Mouse (Mus musculus): ENCODE data around the gene Ppp1r10. TPM values are rescaled to one million over a fixed set of nuclear protein-coding genes. Genes with fewer than 3 reads are reported as not detected.
A peak's percentile ranks its signal among the peaks of the same experiment; 100 is the strongest.
"Not testable (repeated sequence)": the region's sequence is repeated elsewhere in the genome, so short reads cannot be mapped to it uniquely, and the experiment has no call there.

The Ppp1r10 gene
- polyA plus RNA-seq, 1 experiment from 2014 or later, result 24.6 TPM

DNA sequence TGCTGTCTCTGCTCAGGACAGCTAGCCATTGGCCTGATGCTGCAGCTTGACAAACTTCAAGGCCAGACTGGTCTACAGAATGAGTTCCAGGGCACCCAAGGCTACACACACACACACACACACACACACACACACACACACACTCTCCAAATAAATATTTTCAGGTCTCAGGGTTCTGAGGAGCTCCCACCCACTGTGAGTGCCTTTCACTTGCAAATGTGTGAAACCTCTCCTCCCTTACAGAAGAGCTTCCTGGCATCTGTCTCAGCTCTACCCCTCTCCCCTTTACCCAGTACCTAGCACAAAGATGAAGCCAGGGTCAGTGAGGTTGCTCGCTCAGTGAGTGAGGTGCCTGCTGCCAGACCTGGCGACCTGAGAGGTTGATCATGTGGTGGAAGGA is 22.9 kb downstream of the Ppp1r10 start:
- H3K36me3 ChIP-seq, result no peaks in the 10 kb centered on the region
- H3K4me2 ChIP-seq, result no peak overlapping the region
- ATAC-seq (ENCODE audit: extremely low read depth, insufficient number of reproducible peaks, low FRiP score, low TSS enrichment), result no peak; the same call in 1 of the 2 replicates
- H3K27ac ChIP-seq (replicated peaks), result no peak overlapping the region
- no peak overlapping the region for H3K9ac ChIP-seq
- 59% methylated on average over 2 of the region's 2 CpGs for WGBS
- H3K4me3 ChIP-seq, result no peak overlapping the region
- no peaks in the 10 kb centered on the region for H3K4me1 ChIP-seq
- H3K27me3 ChIP-seq (replicated peaks), result no peaks in the 10 kb centered on the region
- H3K9me3 ChIP-seq, result 0 out of 2 replicates have a peak, but pooled peaks cover 5% of the 10 kb centered on the region

GRCm38 (mm10) chr17:35939941-35940340 is 23.7 kb downstream of the Ppp1r10 start:
- Histone ChIP-seq H3K9ac (no peak overlapping the region), H3K27me3 (replicated peaks) (no peaks in the 10 kb centered on the region), H3K4me2 (no peak overlapping the region), H3K4me3 (no peak overlapping the region), H3K9me3 (0 out of 2 replicates have a peak, but pooled peaks cover 5% of the 10 kb centered on the region), H3K4me1 (no peaks in the 10 kb centered on the region), H3K36me3 (no peaks in the 10 kb centered on the region), H3K27ac (replicated peaks) (no peak overlapping the region)
- ATAC-seq (ENCODE audit: extremely low read depth, insufficient number of reproducible peaks, low FRiP score, low TSS enrichment), result no peak
- 47% methylated on average over 1 of the region's 1 CpGs for WGBS

DNA sequence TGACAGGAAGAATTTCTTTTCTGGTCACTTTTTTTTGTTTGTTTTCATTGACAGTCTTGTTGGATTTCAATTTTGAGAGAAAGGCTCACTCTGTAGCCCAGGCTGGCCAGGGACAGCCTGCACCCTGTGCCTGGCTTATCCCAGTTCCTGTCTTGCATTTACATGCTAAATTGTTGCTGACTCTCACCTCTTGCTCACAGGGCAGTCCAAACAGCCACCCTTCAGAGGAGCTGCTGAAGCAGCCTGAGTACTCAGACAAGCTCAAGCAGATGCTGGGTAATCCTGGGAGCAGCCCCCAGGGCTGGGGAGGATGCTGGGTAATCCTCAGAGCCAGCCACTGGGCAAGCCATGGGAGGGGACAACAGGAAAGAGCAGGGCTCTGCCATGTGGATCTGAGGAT is 34.7 kb downstream of the Ppp1r10 start:
- H3K4me3 ChIP-seq; ATAC-seq (ENCODE audit: extremely low read depth, insufficient number of reproducible peaks, low FRiP score, low TSS enrichment); H3K9me3 ChIP-seq; H3K36me3 ChIP-seq; H3K4me2 ChIP-seq; H3K27ac ChIP-seq (replicated peaks); H3K9ac ChIP-seq; H3K27me3 ChIP-seq (replicated peaks); H3K4me1 ChIP-seq: not testable (repeated sequence)

DNA sequence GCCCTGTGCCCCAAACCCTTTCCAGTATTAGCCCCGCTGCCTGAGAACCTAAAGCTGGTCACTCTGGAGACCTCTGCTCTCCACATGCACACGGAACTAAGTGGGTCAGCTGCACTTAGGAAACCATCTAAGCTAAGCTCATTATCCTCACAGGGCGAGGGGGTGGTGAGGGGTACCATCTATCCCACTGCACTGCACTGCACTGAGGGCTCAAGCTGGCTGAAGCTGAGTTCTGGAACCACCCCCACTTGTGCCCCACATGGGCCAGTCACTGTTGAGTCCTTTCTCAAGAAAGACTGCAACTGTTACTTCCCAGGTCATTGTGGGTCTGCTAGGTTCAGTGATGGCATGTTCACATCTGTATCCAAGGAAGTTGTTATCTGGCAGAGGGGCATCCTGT is 36.3 kb downstream of the Ppp1r10 start:
- not testable (repeated sequence) for H3K4me3 ChIP-seq; H3K9me3 ChIP-seq; H3K9ac ChIP-seq; H3K4me2 ChIP-seq; H3K27me3 ChIP-seq (replicated peaks); ATAC-seq (ENCODE audit: extremely low read depth, insufficient number of reproducible peaks, low FRiP score, low TSS enrichment); H3K4me1 ChIP-seq; H3K27ac ChIP-seq (replicated peaks)
- 73% methylated on average over 3 of the region's 3 CpGs for WGBS
- H3K36me3 ChIP-seq, result peaks cover 22% of the 10 kb centered on the region

DNA sequence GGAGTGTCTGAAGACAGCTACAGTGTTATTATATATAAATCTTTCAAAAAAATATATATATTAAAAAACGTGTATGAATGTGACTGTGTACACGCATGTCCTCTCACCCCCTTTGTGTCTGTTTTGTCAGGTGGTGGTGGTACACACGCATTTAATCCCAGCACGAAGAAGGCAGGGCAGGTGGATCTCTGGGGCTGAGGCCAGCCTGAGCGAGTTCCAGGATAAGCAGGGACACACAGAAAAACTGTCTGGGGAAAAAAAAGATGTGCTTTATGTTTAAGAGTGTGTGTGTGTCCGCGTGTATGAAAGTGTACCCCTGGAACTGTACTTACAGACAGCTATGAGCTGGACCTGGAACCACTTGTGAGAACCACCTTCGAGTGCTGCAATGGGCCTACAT is 38.4 kb downstream of the Ppp1r10 start:
- no peak for ATAC-seq (ENCODE audit: extremely low read depth, insufficient number of reproducible peaks, low FRiP score, low TSS enrichment)
- Histone ChIP-seq H3K4me1 (no peaks in the 10 kb centered on the region), H3K9me3 (no peaks in the 10 kb centered on the region), H3K27ac (replicated peaks) (no peak overlapping the region), H3K4me3 (no peak overlapping the region), H3K4me2 (no peak overlapping the region), H3K27me3 (replicated peaks) (no peaks in the 10 kb centered on the region), H3K36me3 (peaks cover 43% of the 10 kb centered on the region), H3K9ac (no peak overlapping the region)
- 68% methylated on average over 8 of the region's 8 CpGs for WGBS

GRCm38 (mm10) chr17:35958533-35959223 is 42.4 kb downstream of the Ppp1r10 start:
- 93% methylated on average over 15 of the region's 15 CpGs for WGBS
- peaks cover 83% of the 10 kb centered on the region for H3K36me3 ChIP-seq
- H3K9me3 ChIP-seq, result no peaks in the 10 kb centered on the region
- H3K4me1 ChIP-seq, result no peaks in the 10 kb centered on the region
- H3K4me3 ChIP-seq, result no peak overlapping the region
- no peak overlapping the region for H3K9ac ChIP-seq
- no peak overlapping the region for H3K4me2 ChIP-seq
- no peaks in the 10 kb centered on the region for H3K27me3 ChIP-seq (replicated peaks)
- no peak overlapping the region for H3K27ac ChIP-seq (replicated peaks)
- no peak for ATAC-seq (ENCODE audit: extremely low read depth, insufficient number of reproducible peaks, low FRiP score, low TSS enrichment)

DNA sequence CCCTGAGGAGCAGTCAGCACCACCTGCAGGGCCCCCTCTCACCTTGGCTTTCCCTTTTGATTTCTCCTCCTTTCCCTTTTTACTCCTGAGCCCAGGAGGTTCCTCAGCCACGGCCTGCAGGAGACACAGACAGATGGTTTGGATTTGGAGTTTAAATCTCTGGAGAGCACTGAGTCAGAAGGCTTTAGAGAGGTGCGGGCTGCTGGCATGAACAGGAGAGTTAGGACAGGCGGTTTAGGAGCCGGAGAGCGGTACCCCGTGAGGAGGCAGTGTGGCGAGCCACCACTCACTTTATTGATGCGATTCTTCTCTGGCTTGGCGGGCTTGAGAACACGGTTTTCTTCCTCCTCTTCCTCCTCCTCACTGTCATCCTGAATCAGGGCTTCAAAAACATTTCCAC is 47.0 kb downstream of the Ppp1r10 start:
- Histone ChIP-seq H3K36me3 (peaks cover 86% of the 10 kb centered on the region), H3K4me2 (no peak overlapping the region), H3K9me3 (no peaks in the 10 kb centered on the region), H3K4me3 (no peak overlapping the region), H3K27ac (replicated peaks) (no peak overlapping the region), H3K4me1 (peaks cover 9% of the 10 kb centered on the region), H3K9ac (no peak overlapping the region), H3K27me3 (replicated peaks) (no peaks in the 10 kb centered on the region)
- no peak for ATAC-seq (ENCODE audit: extremely low read depth, insufficient number of reproducible peaks, low FRiP score, low TSS enrichment)
- WGBS, result 88% methylated on average over 10 of the region's 10 CpGs

GRCm38 (mm10) chr17:35967621-35968020 is 51.4 kb downstream of the Ppp1r10 start:
- ATAC-seq (ENCODE audit: extremely low read depth, insufficient number of reproducible peaks, low FRiP score, low TSS enrichment), result no peak
- 78% methylated on average over 2 of the region's 2 CpGs for WGBS
- H3K9me3 ChIP-seq, result no peaks in the 10 kb centered on the region
- no peak overlapping the region for H3K4me3 ChIP-seq
- H3K36me3 ChIP-seq, result peaks cover 49% of the 10 kb centered on the region
- peaks cover 26% of the 10 kb centered on the region for H3K4me1 ChIP-seq
- H3K4me2 ChIP-seq, result no peak overlapping the region
- no peaks in the 10 kb centered on the region for H3K27me3 ChIP-seq (replicated peaks)
- H3K9ac ChIP-seq, result no peak overlapping the region
- H3K27ac ChIP-seq (replicated peaks), result no peak overlapping the region

DNA sequence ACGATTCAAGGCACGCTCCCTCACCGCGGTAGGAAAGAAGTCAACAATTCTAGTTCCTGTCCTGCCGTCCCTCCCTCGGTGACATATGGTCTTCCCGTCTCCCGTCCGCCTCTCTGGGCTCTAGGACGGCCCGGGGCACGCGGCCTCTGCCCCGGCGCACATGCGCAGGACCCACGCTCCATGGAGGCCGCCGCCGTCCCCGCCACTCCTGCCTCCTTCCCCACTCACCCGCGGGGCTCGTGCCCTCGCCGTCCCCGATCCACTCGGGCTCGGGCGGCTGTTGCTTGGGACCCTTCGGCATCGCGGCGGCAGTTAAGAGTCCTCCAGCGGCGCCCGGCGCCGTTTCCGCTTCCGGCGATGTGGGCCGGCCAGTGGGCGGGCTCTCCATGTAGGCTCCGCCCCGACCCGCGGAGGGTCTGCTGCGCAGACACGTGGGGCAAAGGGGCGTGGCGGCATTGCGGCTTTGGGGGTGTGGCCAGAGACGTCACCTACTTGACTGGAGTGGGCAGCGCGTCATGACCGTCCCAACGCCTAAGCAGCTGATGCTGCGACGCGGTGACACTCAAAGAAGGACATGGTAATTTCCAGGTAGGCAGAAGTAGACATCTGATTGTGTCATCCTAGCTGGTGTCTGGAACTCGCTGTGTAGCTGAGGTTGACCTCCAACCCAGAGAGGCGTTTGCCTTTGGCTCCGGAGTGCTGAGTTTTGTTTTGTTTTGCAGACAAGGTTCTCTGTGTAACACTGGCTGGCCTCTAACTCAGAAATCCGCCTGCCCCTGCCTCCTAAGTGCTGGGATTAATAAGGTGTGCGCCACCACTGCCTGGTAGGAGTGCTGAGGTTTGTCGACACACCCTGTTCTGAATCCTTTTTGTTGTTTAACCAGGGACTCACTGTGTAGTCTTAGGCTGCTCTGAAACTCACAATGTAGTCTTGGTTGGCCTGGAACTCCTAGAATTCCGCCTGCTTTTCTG is 53.5 kb downstream of the Ppp1r10 start, which contains the start of gene Abcf1:
Gene Abcf1 (minus strand): TSS at position 344 of the 972 bp plus-strand sequence.
- H3K27me3 ChIP-seq (replicated peaks), result no peaks in the 10 kb centered on the region
- peak; percentile 97 for ATAC-seq (ENCODE audit: extremely low read depth, insufficient number of reproducible peaks, low FRiP score, low TSS enrichment)
- under 1% methylated on average over 68 of the region's 68 CpGs for WGBS
- no peaks in the 10 kb centered on the region for H3K9me3 ChIP-seq
- peak within 1 kb of the TSS; percentile 82 for H3K27ac ChIP-seq (replicated peaks)
- peak within 1 kb of the TSS; percentile 94 for H3K4me2 ChIP-seq
- peak within 1 kb of the TSS; percentile 92 for H3K9ac ChIP-seq
- peaks cover 46% of the 10 kb centered on the region for H3K36me3 ChIP-seq
- H3K4me1 ChIP-seq, result peaks cover 26% of the 10 kb centered on the region
- peak within 1 kb of the TSS; percentile 94 for H3K4me3 ChIP-seq

DNA sequence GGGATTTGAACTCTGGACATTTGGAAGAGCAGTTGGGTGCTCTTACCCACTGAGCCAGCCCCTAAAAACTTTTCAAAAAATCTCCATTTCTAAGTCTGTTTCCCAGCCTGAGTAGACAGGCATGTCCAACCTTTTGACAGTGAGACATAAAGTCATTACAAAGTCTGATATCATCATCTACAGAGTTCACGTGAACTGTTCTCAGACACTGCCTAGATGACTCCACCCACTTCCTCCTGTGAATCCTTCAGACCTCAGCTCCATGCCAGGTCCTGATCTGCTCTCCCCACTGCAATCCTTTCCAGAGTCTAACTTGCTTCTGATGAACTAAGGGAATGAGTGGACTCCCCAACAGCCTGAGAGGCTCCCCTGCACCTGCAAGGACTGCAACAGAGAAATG is 55.9 kb downstream of the Ppp1r10 start:
- H3K9ac ChIP-seq, result no peak overlapping the region
- no peak for ATAC-seq (ENCODE audit: extremely low read depth, insufficient number of reproducible peaks, low FRiP score, low TSS enrichment)
- H3K4me3 ChIP-seq, result no peak overlapping the region
- no peaks in the 10 kb centered on the region for H3K9me3 ChIP-seq
- WGBS, result 37% methylated on average over 1 of the region's 1 CpGs
- H3K4me2 ChIP-seq, result no peak overlapping the region
- peaks cover 26% of the 10 kb centered on the region for H3K4me1 ChIP-seq
- no peaks in the 10 kb centered on the region for H3K27me3 ChIP-seq (replicated peaks)
- no peak overlapping the region for H3K27ac ChIP-seq (replicated peaks)
- peaks cover 50% of the 10 kb centered on the region for H3K36me3 ChIP-seq

GRCm38 (mm10) chr17:35978811-35979400 is 62.7 kb downstream of the Ppp1r10 start:
- peak overlapping the region; percentile 99 for H3K4me3 ChIP-seq
- peak overlapping the region; percentile 90 for H3K4me2 ChIP-seq
- H3K27me3 ChIP-seq (replicated peaks), result no peaks in the 10 kb centered on the region
- peak; percentile 6; the same call in 1 of the 2 replicates for ATAC-seq (ENCODE audit: extremely low read depth, insufficient number of reproducible peaks, low FRiP score, low TSS enrichment)
- peak overlapping the region; percentile 94 for H3K9ac ChIP-seq
- peak overlapping the region; percentile 96 for H3K27ac ChIP-seq (replicated peaks)
- H3K4me1 ChIP-seq, result peaks cover 21% of the 10 kb centered on the region
- peaks cover 59% of the 10 kb centered on the region for H3K36me3 ChIP-seq
- no peaks in the 10 kb centered on the region for H3K9me3 ChIP-seq
- under 1% methylated on average over 41 of the region's 41 CpGs for WGBS
